Mouse (Mus musculus): Measurements from ENCODE around the gene Ccdc121.

Gene Ccdc121

GRCm38 (mm10) chr1:181511307-181511706 is at the start of gene Ccdc121:
TSS of gene Ccdc121 (minus strand) at chr1:181511451.
- DNase-seq (ENCODE audit: low read depth, low spot score), result no peak

GRCm38 (mm10) chr1:181560325-181560724 is 49.1 kb upstream of the Ccdc121 start:
- no peak for DNase-seq (ENCODE audit: low read depth, low spot score)

- DNase-seq (ENCODE audit: low read depth, low spot score), result no peak
Observed at GRCm38 (mm10) chr1:181559655-181560054, 48.4 kb upstream of the Ccdc121 start.

GRCm38 (mm10) chr1:181555475-181555874 is 44.2 kb upstream of the Ccdc121 start:
- DNase-seq (ENCODE audit: low read depth, low spot score), result no peak

GRCm38 (mm10) chr1:181552533-181553410 is 41.5 kb upstream of the Ccdc121 start:
- DNase-seq (ENCODE audit: low read depth, low spot score), result no peak

GRCm38 (mm10) chr1:181550826-181551225 is 39.6 kb upstream of the Ccdc121 start:
- DNase-seq (ENCODE audit: low read depth, low spot score), result no peak

- no peak for DNase-seq (ENCODE audit: low read depth, low spot score)
Observed at GRCm38 (mm10) chr1:181549987-181550386, 38.7 kb upstream of the Ccdc121 start.

GRCm38 (mm10) chr1:181545044-181545772 is 34.0 kb upstream of the Ccdc121 start:
- peak; percentile 72 for DNase-seq (ENCODE audit: low read depth, low spot score)

- no peak for DNase-seq (ENCODE audit: low read depth, low spot score)
Observed at GRCm38 (mm10) chr1:181543711-181544383, 32.6 kb upstream of the Ccdc121 start.

GRCm38 (mm10) chr1:181539846-181540769 is 28.9 kb upstream of the Ccdc121 start:
- DNase-seq (ENCODE audit: low read depth, low spot score), result no peak

- DNase-seq (ENCODE audit: low read depth, low spot score), result no peak
Observed at GRCm38 (mm10) chr1:181537627-181538525, 26.6 kb upstream of the Ccdc121 start.

- DNase-seq (ENCODE audit: low read depth, low spot score), result no peak
Observed at GRCm38 (mm10) chr1:181535165-181535873, 24.1 kb upstream of the Ccdc121 start.

- DNase-seq (ENCODE audit: low read depth, low spot score), result no peak
Observed at GRCm38 (mm10) chr1:181529368-181529767, 18.1 kb upstream of the Ccdc121 start.

- no peak for DNase-seq (ENCODE audit: low read depth, low spot score)
Observed at GRCm38 (mm10) chr1:181525996-181526395, 14.7 kb upstream of the Ccdc121 start.

GRCm38 (mm10) chr1:181523831-181524230 is 12.6 kb upstream of the Ccdc121 start:
- DNase-seq (ENCODE audit: low read depth, low spot score), result no peak

- DNase-seq (ENCODE audit: low read depth, low spot score), result no peak
Observed at GRCm38 (mm10) chr1:181521401-181522091, 10.3 kb upstream of the Ccdc121 start.

GRCm38 (mm10) chr1:181519137-181519536 is 7.9 kb upstream of the Ccdc121 start:
- DNase-seq (ENCODE audit: low read depth, low spot score), result no peak

GRCm38 (mm10) chr1:181518046-181518445 is 6.8 kb upstream of the Ccdc121 start:
- no peak for DNase-seq (ENCODE audit: low read depth, low spot score)
